Mouse (Mus musculus): ENCODE data around the gene Klc2. TPM values are rescaled to one million over a fixed set of nuclear protein-coding genes. Genes with fewer than 3 reads are reported as not detected.

The Klc2 gene
- total RNA-seq, 1 experiment from 2014 or later, result 18.7 TPM

GRCm38 (mm10) chr19:5060365-5061330, 57.7 kb downstream of the Klc2 start:
- no peak for ATAC-seq (ENCODE audit: extremely low read depth, insufficient number of reproducible peaks, low FRiP score, poor library complexity, severe bottlenecking)

- no peak for ATAC-seq (ENCODE audit: extremely low read depth, insufficient number of reproducible peaks, low FRiP score, poor library complexity, severe bottlenecking)
These were observed 59.3 kb downstream of the Klc2 start for GRCm38 (mm10) chr19:5058801-5059771.

- ATAC-seq (ENCODE audit: extremely low read depth, insufficient number of reproducible peaks, low FRiP score, poor library complexity, severe bottlenecking), result no peak
These were observed 60.2 kb downstream of the Klc2 start for GRCm38 (mm10) chr19:5057876-5058775.

Other genes with a start within 250 kb of the Klc2 start
- not detected in 2 replicates for gene Actn3, start 240.7 kb downstream of the Klc2 start, total RNA-seq (2017)
- gene Zdhhc24, start 239.9 kb downstream of the Klc2 start, total RNA-seq (2017), result 8.4 and 9.9 TPM in 2 replicates
- 2.2 and 2.5 TPM in 2 replicates for gene Bbs1, start 211.9 kb downstream of the Klc2 start, total RNA-seq (2017)
- gene Dpp3, start 190.3 kb downstream of the Klc2 start, total RNA-seq (2017), result 37.8 and 42.8 TPM in 2 replicates
- 0.25 and 0.70 TPM in 2 replicates for gene Peli3, start 175.4 kb downstream of the Klc2 start, total RNA-seq (2017)
- 11.2 and 14.5 TPM in 2 replicates for gene Mrpl11, start 156.4 kb downstream of the Klc2 start, total RNA-seq (2017)
- not detected in 2 replicates for gene Npas4, start 128.2 kb downstream of the Klc2 start, total RNA-seq (2017)
- gene Slc29a2, start 94.7 kb downstream of the Klc2 start, total RNA-seq (2017), result 1.2 TPM in 1 of 2 replicates, not detected in the other
- gene B4gat1, start 79.7 kb downstream of the Klc2 start, total RNA-seq (2017), result 0.49 and 0.81 TPM in 2 replicates
- gene AC124502.3, start 79.7 kb downstream of the Klc2 start, total RNA-seq (2017), result 2.3 and 4.3 TPM in 2 replicates
- 31.8 and 34.6 TPM in 2 replicates for gene Brms1, start 77.2 kb downstream of the Klc2 start, total RNA-seq (2017)
- 0.12 and 0.70 TPM in 2 replicates for gene Rin1, start 68.1 kb downstream of the Klc2 start, total RNA-seq (2017)
- not detected in 2 replicates for gene Cd248, start 50.5 kb downstream of the Klc2 start, total RNA-seq (2017)
- not detected in 2 replicates for gene Tmem151a, start 33.0 kb downstream of the Klc2 start, total RNA-seq (2017)
- gene Yif1a, start 30.0 kb downstream of the Klc2 start, total RNA-seq (2017), result 6.9 and 10.4 TPM in 2 replicates
- not detected in 2 replicates for gene Cnih2, start 20.0 kb downstream of the Klc2 start, total RNA-seq (2017)
- 74.5 and 91.6 TPM in 2 replicates for gene Rab1b, start 11.5 kb downstream of the Klc2 start, total RNA-seq (2017)
- gene Pacs1, start 154.6 kb upstream of the Klc2 start, total RNA-seq (2017), result 50.5 and 54.0 TPM in 2 replicates
- 273 and 288 TPM in 2 replicates for gene Sf3b2, start 176.9 kb upstream of the Klc2 start, total RNA-seq (2017)
- gene Gal3st3, start 179.8 kb upstream of the Klc2 start, total RNA-seq (2017), result not detected in 2 replicates
- gene Catsper1, start 217.2 kb upstream of the Klc2 start, total RNA-seq (2017), result not detected in 2 replicates
- 1.4 TPM in 1 of 2 replicates, not detected in the other for gene Cst6, start 231.0 kb upstream of the Klc2 start, total RNA-seq (2017)
- 31.6 and 36.8 TPM in 2 replicates for gene Eif1ad, start 248.2 kb upstream of the Klc2 start, total RNA-seq (2017)
- 15.2 and 17.9 TPM in 2 replicates for gene Banf1, start 248.6 kb upstream of the Klc2 start, total RNA-seq (2017)

Measured in neutrophil, adult 5-6 weeks (primary cell).